Mouse (Mus musculus) MEL (cell line): ENCODE results near the gene Lrrc56. TPM values are rescaled to one million over a fixed set of nuclear protein-coding genes. Genes with fewer than 3 reads are reported as not detected.
A peak's percentile ranks its signal among the peaks of the same experiment; 100 is the strongest.

Experiments used
- DNase-seq: peaks from one replicate; pipeline ENCODE4 v3.0.0; 2011; ENCODE audit warnings: low read depth, low spot score
- H3K27ac ChIP-seq: 2 replicates; pipeline ENCODE4 v1.5.1; 2012; ENCODE audit warnings: low read depth, mild to moderate bottlenecking, control low read depth, low read length, moderate library complexity; ENCODE audit not compliant: control insufficient read depth
- H3K27me3 ChIP-seq, 2 experiments: fragments of 150-350 bp in 1 of 2; sonication (generic) in 1 of 2; 2 replicates each; pipeline ENCODE4 v1.6.1; 2012; ENCODE audit warnings: low read length in 2 of 2, mild to moderate bottlenecking in 2 of 2, improper control_type of control experiment in 1 of 2, moderate library complexity in 1 of 2; ENCODE audit not compliant: insufficient read depth in 2 of 2, control insufficient read depth in 1 of 2
- H3K36me3 ChIP-seq, 2 experiments: 2 replicates each; pipeline ENCODE4 v1.6.1; 2012 to 2014; ENCODE audit warnings: low read length in 2 of 2, improper control_type of control experiment in 1 of 2, inconsistent platforms in 1 of 2, mild to moderate bottlenecking in 1 of 2; ENCODE audit not compliant: insufficient read depth in 2 of 2, control insufficient read depth in 1 of 2
- H3K4me1 ChIP-seq, 2 experiments: fragments of 150-350 bp in 1 of 2; sonication (generic) in 1 of 2; 2 replicates each; pipeline ENCODE4 v1.6.1; 2012; ENCODE audit warnings: low read length in 2 of 2, improper control_type of control experiment in 1 of 2, mild to moderate bottlenecking in 1 of 2; ENCODE audit not compliant: insufficient read depth in 2 of 2, control insufficient read depth in 1 of 2
- H3K4me3 ChIP-seq, 2 experiments: fragments of 150-350 bp in 1 of 2; sonication (generic) in 1 of 2; 2 replicates each; pipeline ENCODE4 v1.5.1; 2012; ENCODE audit warnings: low read depth in 2 of 2, low read length in 2 of 2, mild to moderate bottlenecking in 2 of 2, moderate library complexity in 2 of 2, control low read depth in 1 of 2, improper control_type of control experiment in 1 of 2; ENCODE audit not compliant: control insufficient read depth in 1 of 2, insufficient read depth in 1 of 2
- H3K79me2 ChIP-seq: 2 replicates; pipeline ENCODE4 v1.6.1; 2012; ENCODE audit warnings: mild to moderate bottlenecking, low read length, moderate library complexity; ENCODE audit not compliant: control insufficient read depth, poor library complexity, insufficient read depth
- H3K9ac ChIP-seq: 2 replicates; pipeline ENCODE4 v1.6.1; 2012; ENCODE audit warnings: low read depth, mild to moderate bottlenecking, control low read depth, low read length, moderate library complexity; ENCODE audit not compliant: control insufficient read depth, poor library complexity, severe bottlenecking
- H3K9me3 ChIP-seq: fragments of 150-350 bp; sonication (generic); replicated peaks from 2 replicates; pipeline ENCODE4 v1.6.1; 2012; ENCODE audit warnings: mild to moderate bottlenecking, low read length, improper control_type of control experiment, moderate library complexity; ENCODE audit not compliant: insufficient read depth
- CTCF ChIP-seq, 3 experiments: IDR thresholded peaks in 2 of 3; conservative IDR thresholded peaks in 1 of 3; 2 replicates each; pipeline ENCODE4 v1.5.1; 2011 to 2012; ENCODE audit warnings: low read length in 3 of 3, low read depth in 2 of 3, mild to moderate bottlenecking in 2 of 3, improper control_type of control experiment in 1 of 3, inconsistent platforms in 1 of 3, mixed read lengths in 1 of 3, moderate library complexity in 1 of 3; ENCODE audit not compliant: control insufficient read depth in 1 of 3, insufficient read depth in 1 of 3, poor library complexity in 1 of 3, severe bottlenecking in 1 of 3
- ELF1 ChIP-seq: IDR thresholded peaks from 2 replicates; pipeline ENCODE4 v1.6.1; 2014; ENCODE audit warnings: low read depth, mild to moderate bottlenecking, inconsistent platforms, low read length, improper control_type of control experiment, moderate library complexity
- ETS1 ChIP-seq: IDR thresholded peaks from 2 replicates; pipeline ENCODE4 v1.6.1; 2012; ENCODE audit warnings: low read depth, mild to moderate bottlenecking, inconsistent platforms, low read length, improper control_type of control experiment, moderate library complexity
- GABPA ChIP-seq: IDR thresholded peaks from 2 replicates; pipeline ENCODE4 v1.6.1; 2012; ENCODE audit warnings: low read depth, mild to moderate bottlenecking, inconsistent platforms, low read length, improper control_type of control experiment, moderate library complexity
- HCFC1 ChIP-seq: IDR thresholded peaks from 2 replicates; pipeline ENCODE4 v1.6.1; 2012; ENCODE audit warnings: low read depth, mild to moderate bottlenecking, inconsistent platforms, low read length, improper control_type of control experiment, moderate library complexity
- KAT2A ChIP-seq: conservative IDR thresholded peaks from 2 replicates; pipeline ENCODE4 v1.6.1; 2012; ENCODE audit warnings: low read depth, low read length, improper control_type of control experiment, inconsistent platforms
- MAZ ChIP-seq: IDR thresholded peaks from 2 replicates; pipeline ENCODE4 v1.6.1; 2012; ENCODE audit warnings: low read depth, mild to moderate bottlenecking, inconsistent platforms, low read length, improper control_type of control experiment
- MYB ChIP-seq: IDR thresholded peaks from 2 replicates; pipeline ENCODE4 v1.6.1; 2011; ENCODE audit warnings: mild to moderate bottlenecking, low read depth, low read length, improper control_type of control experiment
- MYC ChIP-seq: IDR thresholded peaks from 2 replicates; pipeline ENCODE4 v1.6.1; 2011; ENCODE audit warnings: low read depth, mild to moderate bottlenecking, low read length, improper control_type of control experiment, moderate library complexity
- POLR2AphosphoS2 ChIP-seq: IDR thresholded peaks from 2 replicates; pipeline ENCODE4 v1.6.1; 2011; ENCODE audit warnings: low read length, improper control_type of control experiment
- POLR2AphosphoS5 ChIP-seq: IDR thresholded peaks from 2 replicates; pipeline ENCODE4 v1.6.1; 2012; ENCODE audit warnings: low read depth, borderline replicate concordance, mild to moderate bottlenecking, inconsistent platforms, low read length, moderate library complexity, mixed read lengths
- RCOR1 ChIP-seq: IDR thresholded peaks from 2 replicates; pipeline ENCODE4 v1.6.1; 2012; ENCODE audit warnings: low read depth, mild to moderate bottlenecking, inconsistent platforms, low read length, improper control_type of control experiment
- SMC3 ChIP-seq: IDR thresholded peaks from 2 replicates; pipeline ENCODE4 v1.6.1; 2011; ENCODE audit warnings: low read depth, low read length, improper control_type of control experiment
- TAL1 ChIP-seq: IDR thresholded peaks from 2 replicates; pipeline ENCODE4 v1.6.1; 2012; ENCODE audit warnings: mild to moderate bottlenecking, inconsistent platforms, low read length, moderate library complexity, mixed read lengths
- UBTF ChIP-seq: IDR thresholded peaks from 2 replicates; pipeline ENCODE4 v1.6.1; 2012; ENCODE audit warnings: low read depth, mild to moderate bottlenecking, inconsistent platforms, low read length, improper control_type of control experiment, moderate library complexity, borderline replicate concordance; ENCODE audit not compliant: insufficient read depth
- USF2 ChIP-seq, 2 experiments: IDR thresholded peaks; 2 replicates each; pipeline ENCODE4 v1.6.1; 2011 to 2012; ENCODE audit warnings: improper control_type of control experiment in 2 of 2, low read length in 2 of 2, borderline replicate concordance in 1 of 2, inconsistent platforms in 1 of 2, low read depth in 1 of 2, mild to moderate bottlenecking in 1 of 2; ENCODE audit not compliant: insufficient read depth in 1 of 2
- polyA plus RNA-seq, 2 experiments: library from polyadenylated mRNA; stranded (reverse) in 1 of 2; unstranded in 1 of 2; fragments of >175 nt in 1 of 2; fragments of >200 nt in 1 of 2; gene quantifications; 2 replicates each; pipeline versions ENCODE4 v1.2.1 to v1.2.4; 2012; ENCODE audit warnings: low replicate concordance in 2 of 2, low read depth in 1 of 2; ENCODE audit not compliant: insufficient read length in 2 of 2, insufficient read depth in 1 of 2, missing spikeins in 1 of 2
- total RNA-seq: library from RNA; depleted of rRNA; stranded (reverse); fragments of 300-350 nt; gene quantifications from 2 replicates; pipeline ENCODE4 v1.2.3, GENCODE M21; 2012

Lrrc56 gene
- total and polyA plus RNA-seq, 3 experiments = 1.6 to 5.5 TPM; not detected in 1

DNA sequence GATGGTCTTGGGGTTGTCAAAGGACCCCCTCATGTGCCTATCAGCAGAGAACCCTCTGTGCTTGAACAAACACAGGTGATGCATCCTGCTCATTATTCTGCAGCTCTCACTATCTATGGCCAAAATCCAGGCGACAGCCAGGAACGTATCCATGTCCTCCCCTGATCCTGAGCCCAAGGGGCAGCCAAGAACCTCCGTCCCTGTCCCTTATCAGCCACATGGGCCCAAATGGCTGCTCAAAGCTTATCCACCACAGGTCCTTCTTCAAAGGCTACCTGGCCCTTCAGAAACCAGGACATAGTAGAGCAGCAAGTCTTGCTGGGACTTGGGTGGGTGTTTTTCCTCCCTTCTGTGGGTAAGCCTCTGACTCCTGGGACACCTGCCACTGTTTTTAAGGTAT lies 5.8 kb upstream of the Lrrc56 start:
- TF ChIP-seq HCFC1 (no peak), MYB (no peak), MAZ (no peak), RCOR1 (no peak), MYC (no peak), GABPA (no peak), UBTF (no peak), ETS1 (no peak), TAL1 (no peak), ELF1 (no peak), USF2 (IDR thresholded peaks at IDR 0.05; ENCODE audit: borderline replicate concordance in 1 of 2, insufficient read depth in 1 of 2, low read depth in 1 of 2, low read length in 2 of 2) (no peak), POLR2AphosphoS5 (no peak), CTCF (IDR thresholded peaks at IDR 0.05 in 2 of 3, conservative IDR thresholded peaks at IDR 0.05 in 1 of 3; ENCODE audit: control insufficient read depth in 1 of 3, insufficient read depth in 1 of 3, low read depth in 2 of 3, low read length in 3 of 3, poor library complexity in 1 of 3, severe bottlenecking in 1 of 3) (no peak), KAT2A (no peak), SMC3 (no peak)
- TF ChIP-seq, all 39 proteins: peak for 0
- H3K4me3 ChIP-seq = no peak overlapping the region
- peaks cover 2% of the 10 kb centered on the region in 2 experiments; a peak in 3 of 4 replicates for H3K36me3 ChIP-seq
- no peak for DNase-seq
- peaks cover 7% of the 10 kb centered on the region for H3K79me2 ChIP-seq
- no peak overlapping the region for H3K27ac ChIP-seq
- peaks cover 0 to 4% of the 10 kb centered on the region in 2 experiments; a peak in 1 of 4 replicates for H3K4me1 ChIP-seq
- H3K9me3 ChIP-seq = no peaks in the 10 kb centered on the region
- no peak overlapping the region for H3K9ac ChIP-seq
- H3K27me3 ChIP-seq = no peaks in the 10 kb centered on the region

GRCm38 (mm10) chr7:141188733-141189132 lies 5.2 kb upstream of the Lrrc56 start:
- peaks cover 2% of the 10 kb centered on the region in 2 experiments; a peak in 3 of 4 replicates for H3K36me3 ChIP-seq
- no peaks in the 10 kb centered on the region for H3K9me3 ChIP-seq
- no peak overlapping the region for H3K27ac ChIP-seq
- H3K4me1 ChIP-seq = peaks cover 0 to 4% of the 10 kb centered on the region in 2 experiments; a peak in 1 of 4 replicates
- peaks cover 12% of the 10 kb centered on the region for H3K79me2 ChIP-seq
- no peak overlapping the region for H3K4me3 ChIP-seq
- no peaks in the 10 kb centered on the region for H3K27me3 ChIP-seq
- no peak for TF ChIP-seq SMC3
- TF ChIP-seq POLR2AphosphoS2 = 0 out of 2 replicates have a peak, but pooled peaks have one; percentile 26
- H3K9ac ChIP-seq = no peak overlapping the region
- no peak for DNase-seq
